Mouse (Mus musculus) neural tube, embryonic 13.5 days (tissue): ENCODE data around the gene Acvr1. TPM values are rescaled to one million over a fixed set of nuclear protein-coding genes. Genes with fewer than 3 reads are reported as not detected.

ENCODE experiments used
- ATAC-seq: fragments of 200-750 bp; cut with Nextera tagmentation; 2 replicates; pipeline ENCODE4 v1.8.0; 2017; ENCODE audit warnings: low read depth, mild to moderate bottlenecking, moderate TSS enrichment, moderate library complexity
- H3K27ac ChIP-seq: fragments of 300-500 bp; sonication (generic); replicated peaks from 2 replicates; pipeline ENCODE4 v1.5.1; 2015; ENCODE audit warnings: moderate library complexity, mild to moderate bottlenecking, inconsistent platforms
- H3K27me3 ChIP-seq: fragments of 300-500 bp; sonication (generic); 2 replicates; pipeline ENCODE4 v1.6.1; 2015; ENCODE audit warnings: mild to moderate bottlenecking, inconsistent platforms
- H3K36me3 ChIP-seq: fragments of 300-500 bp; sonication (generic); 2 replicates; pipeline ENCODE4 v1.6.1; 2015; ENCODE audit warnings: mild to moderate bottlenecking, inconsistent platforms
- H3K4me1 ChIP-seq: fragments of 300-500 bp; sonication (generic); replicated peaks from 2 replicates; pipeline ENCODE4 v1.6.1; 2015; ENCODE audit warnings: inconsistent platforms
- H3K4me2 ChIP-seq: fragments of 300-500 bp; sonication (generic); 2 replicates; pipeline ENCODE4 v1.6.1; 2015; ENCODE audit warnings: inconsistent platforms, mild to moderate bottlenecking, moderate library complexity
- H3K4me3 ChIP-seq: fragments of 300-500 bp; sonication (generic); 2 replicates; pipeline ENCODE4 v1.5.1; 2015; ENCODE audit warnings: mild to moderate bottlenecking, inconsistent platforms
- H3K9ac ChIP-seq: fragments of 300-500 bp; sonication (generic); 2 replicates; pipeline ENCODE4 v1.6.1; 2015; ENCODE audit warnings: moderate library complexity, mild to moderate bottlenecking, inconsistent platforms
- H3K9me3 ChIP-seq: fragments of 300-500 bp; sonication (generic); 2 replicates; pipeline ENCODE4 v1.6.1; 2016; ENCODE audit warnings: inconsistent platforms
- WGBS: fragments of 180-500 bp; shearing (Covaris S2); methylation state at CpG from one replicate; pipeline ENCODE4 v1.1.7; 2015; 5-methylcytosine and 5-hydroxymethylcytosine counted together
- polyA plus RNA-seq: library from polyadenylated mRNA; unstranded; fragments of >200 nt; fragmentation: Nextera tagmentation; extraction: Ambion mirVana; gene quantifications from 2 replicates; pipeline ENCODE4 v1.2.1, GENCODE M21; 2015

The Acvr1 gene
- polyA plus RNA-seq, 1 experiment from 2014 or later, result 4.4 TPM

DNA sequence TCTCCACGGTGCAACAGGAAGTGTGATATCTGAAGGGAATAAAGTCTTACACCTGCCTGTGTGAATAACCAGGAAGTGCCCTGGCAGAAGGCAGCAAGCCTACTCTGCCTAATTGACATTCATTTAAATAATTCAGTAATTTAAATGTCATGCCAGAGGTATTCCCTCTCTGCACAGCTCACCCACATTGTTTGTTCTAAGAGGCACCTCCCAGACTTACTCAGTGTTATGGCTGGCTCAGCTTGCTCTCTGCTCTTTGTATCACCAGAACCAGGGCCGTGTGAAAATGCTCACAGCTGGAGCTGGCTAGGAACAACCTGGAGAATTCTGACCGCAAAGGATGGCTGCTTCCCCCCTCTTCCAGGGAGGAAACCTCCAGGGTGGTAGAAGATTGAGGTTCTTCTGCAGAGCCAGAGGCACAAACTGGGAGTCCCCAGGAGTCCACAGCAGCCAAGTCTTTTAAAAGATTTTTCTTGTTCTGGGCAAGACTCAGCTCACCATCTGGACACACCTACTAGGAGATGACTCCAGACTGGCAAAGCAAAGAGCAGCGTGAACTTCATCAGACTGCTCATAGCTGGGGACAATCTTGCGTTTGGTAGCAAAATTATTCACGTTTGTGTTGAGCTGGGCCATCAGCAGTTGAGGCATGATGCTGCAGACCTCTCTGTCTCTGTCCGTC, 82.5 kb downstream of the Acvr1 start:
- peak; percentile 45 for ATAC-seq
- peaks cover 34% of the 10 kb centered on the region for H3K4me1 ChIP-seq

DNA sequence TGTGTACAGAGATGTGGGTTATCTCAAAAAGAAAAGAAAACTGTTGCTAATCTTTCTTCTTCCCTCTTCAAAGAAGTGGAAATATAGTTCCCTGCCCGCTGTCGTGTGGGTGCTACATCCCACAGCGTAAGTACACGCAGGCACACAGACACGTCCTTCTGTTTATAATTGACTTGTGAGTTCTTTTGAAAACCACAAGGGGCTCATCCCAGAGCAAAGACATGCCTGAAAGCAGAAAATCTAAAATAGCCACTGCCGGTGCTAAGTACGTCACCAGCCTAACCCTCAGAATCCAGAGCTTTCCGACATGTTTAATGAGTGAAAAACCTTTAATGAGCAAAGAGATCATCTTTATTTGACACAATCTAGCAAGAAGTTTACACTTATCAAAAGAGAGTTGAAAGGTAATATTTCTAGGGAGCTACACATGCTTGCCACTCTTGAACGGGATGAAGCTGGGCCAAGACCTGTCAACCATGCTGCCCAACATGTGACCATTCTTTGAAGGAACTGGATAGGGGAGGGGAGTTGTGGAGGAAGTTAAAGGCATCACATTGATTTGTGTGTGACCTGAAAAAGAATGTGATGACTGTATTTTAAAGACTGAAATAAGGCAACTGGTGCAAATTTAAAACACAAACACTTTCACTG, 85.4 kb downstream of the Acvr1 start:
- Histone ChIP-seq H3K9ac (no peak overlapping the region), H3K4me3 (no peak overlapping the region), H3K27me3 (no peaks in the 10 kb centered on the region), H3K9me3 (no peaks in the 10 kb centered on the region), H3K27ac (no peak overlapping the region), H3K4me2 (no peak overlapping the region), H3K4me1 (peaks cover 23% of the 10 kb centered on the region), H3K36me3 (0 out of 2 replicates have a peak, but pooled peaks cover 8% of the 10 kb centered on the region)
- ATAC-seq, result no peak
- 78% methylated on average over 9 of the region's 9 CpGs for WGBS

More for the DNA sequence above, 82.5 kb downstream of the Acvr1 start:
- no peaks in the 10 kb centered on the region for H3K27me3 ChIP-seq
- no peak overlapping the region for H3K9ac ChIP-seq
- no peak overlapping the region for H3K4me2 ChIP-seq
- no peaks in the 10 kb centered on the region for H3K9me3 ChIP-seq
- H3K4me3 ChIP-seq, result no peak overlapping the region
- H3K36me3 ChIP-seq, result 0 out of 2 replicates have a peak, but pooled peaks cover 4% of the 10 kb centered on the region
- WGBS, result 67% methylated on average over 7 of the region's 7 CpGs
- no peak overlapping the region; the same call in 1 of the 2 replicates for H3K27ac ChIP-seq

DNA sequence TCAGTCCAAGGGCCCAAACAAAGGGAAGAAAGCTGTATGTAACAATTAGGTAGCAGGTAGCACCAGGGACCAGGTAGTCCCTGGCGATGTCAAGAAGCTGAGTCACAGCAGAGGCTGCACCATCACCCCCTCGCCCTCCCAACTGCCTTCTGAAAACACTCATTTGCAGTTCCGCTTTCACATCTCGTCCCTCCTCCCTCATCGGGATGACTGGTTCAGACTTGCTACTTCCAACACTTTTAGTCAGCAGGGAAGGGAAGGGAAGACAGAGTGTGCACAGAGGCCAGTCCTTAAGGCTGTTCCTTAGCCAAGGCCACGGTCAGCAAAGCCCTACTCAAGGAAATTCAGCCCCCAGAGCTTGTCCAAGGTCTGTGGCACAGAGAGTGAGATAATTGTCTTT, 86.2 kb downstream of the Acvr1 start:
- Histone ChIP-seq H3K9ac (no peak overlapping the region), H3K27ac (no peak overlapping the region), H3K4me3 (no peak overlapping the region), H3K4me1 (peaks cover 16% of the 10 kb centered on the region), H3K27me3 (no peaks in the 10 kb centered on the region), H3K4me2 (no peak overlapping the region), H3K36me3 (peaks cover 12% of the 10 kb centered on the region; the same call in 1 of the 2 replicates), H3K9me3 (no peaks in the 10 kb centered on the region)
- 84% methylated on average over 6 of the region's 6 CpGs for WGBS
- no peak for ATAC-seq

DNA sequence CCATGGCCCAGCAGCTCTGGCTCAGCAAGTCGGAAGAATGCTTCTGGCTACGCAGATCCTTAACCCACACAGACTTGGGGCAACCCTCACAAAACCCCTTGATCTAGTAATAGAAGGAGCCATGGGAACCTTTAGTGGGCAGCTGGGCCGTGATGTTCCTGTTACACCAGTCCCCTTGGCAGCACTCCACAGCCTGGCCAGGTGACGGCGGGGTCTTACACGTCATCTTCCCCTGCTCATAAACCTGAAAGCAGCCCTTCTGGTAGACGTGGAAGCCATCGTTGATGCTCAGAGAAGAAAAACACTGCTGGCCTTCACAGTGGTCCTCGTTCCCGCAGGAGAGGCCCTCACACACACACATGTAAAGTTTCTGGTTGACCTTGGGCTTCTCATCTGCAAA, 87.4 kb downstream of the Acvr1 start:
- no peak for ATAC-seq
- H3K27ac ChIP-seq, result no peak overlapping the region
- H3K4me1 ChIP-seq, result peaks cover 6% of the 10 kb centered on the region
- no peak overlapping the region for H3K9ac ChIP-seq
- H3K36me3 ChIP-seq, result peaks cover 16% of the 10 kb centered on the region; the same call in 1 of the 2 replicates
- no peaks in the 10 kb centered on the region for H3K9me3 ChIP-seq
- H3K27me3 ChIP-seq, result no peaks in the 10 kb centered on the region
- WGBS, result 88% methylated on average over 10 of the region's 10 CpGs
- no peak overlapping the region for H3K4me2 ChIP-seq
- no peak overlapping the region for H3K4me3 ChIP-seq

DNA sequence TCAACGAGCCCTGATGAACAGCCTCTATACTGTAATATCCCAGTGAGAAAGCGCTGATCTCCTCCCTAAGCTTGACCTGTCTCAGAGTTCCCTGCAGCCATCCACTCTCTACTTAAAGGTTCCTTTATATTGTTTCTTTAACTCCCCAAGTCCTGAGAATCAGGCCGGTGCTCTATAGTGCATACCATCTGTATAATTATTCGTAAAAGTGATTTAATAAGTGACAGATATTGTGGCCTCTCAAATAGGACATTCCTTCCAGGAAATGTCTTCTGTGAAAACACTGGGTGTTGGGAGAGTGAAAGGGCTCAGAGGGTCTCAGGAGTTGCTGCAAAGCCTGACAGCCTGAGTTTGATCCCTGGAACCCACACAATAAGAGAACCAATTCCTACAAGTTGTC, 88.8 kb downstream of the Acvr1 start:
- 91% methylated on average over 4 of the region's 4 CpGs for WGBS
- ATAC-seq, result no peak

DNA sequence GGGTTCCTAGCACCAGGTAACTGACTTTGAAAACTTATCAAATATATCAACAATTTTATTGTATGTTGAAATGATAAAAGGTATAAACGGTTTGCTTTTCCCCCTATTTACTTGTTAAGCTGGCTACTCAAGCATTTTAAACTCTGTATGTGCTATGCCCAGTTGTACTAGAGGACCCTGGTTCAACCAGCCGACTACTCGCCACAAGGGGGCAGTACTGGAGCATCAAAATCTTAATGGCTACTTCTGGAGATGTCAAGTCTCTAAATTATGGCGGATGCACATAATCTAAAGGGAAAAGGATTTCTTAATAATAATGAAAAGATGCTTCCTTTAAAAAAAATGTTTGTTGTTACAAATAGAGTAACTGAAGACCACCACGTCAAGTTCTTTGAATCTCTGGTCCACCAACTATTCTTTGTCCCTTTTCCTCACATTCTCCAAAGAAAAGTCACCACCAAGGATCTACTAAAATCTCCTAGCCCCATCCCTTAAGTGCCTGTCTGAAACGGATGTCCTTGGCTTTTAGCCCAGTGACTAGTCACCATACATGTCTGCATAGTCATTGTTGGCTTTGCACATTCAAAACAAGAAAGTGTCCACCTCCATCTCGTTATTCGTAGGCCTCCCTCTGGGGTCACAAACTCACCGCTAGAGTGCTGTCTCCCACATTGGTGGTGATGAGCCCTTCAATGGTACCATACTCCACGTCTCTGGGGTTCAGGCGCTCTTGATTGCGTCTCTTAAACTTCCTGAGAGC, 89.8 kb downstream of the Acvr1 start:
- H3K27ac ChIP-seq, result no peak overlapping the region
- H3K4me3 ChIP-seq, result no peak overlapping the region
- no peak overlapping the region for H3K4me2 ChIP-seq
- H3K4me1 ChIP-seq, result no peaks in the 10 kb centered on the region
- no peak for ATAC-seq
- H3K27me3 ChIP-seq, result no peaks in the 10 kb centered on the region
- H3K36me3 ChIP-seq, result peaks cover 26% of the 10 kb centered on the region
- no peak overlapping the region for H3K9ac ChIP-seq
- no peaks in the 10 kb centered on the region for H3K9me3 ChIP-seq
- WGBS, result 65% methylated on average over 12 of the region's 12 CpGs

More for the DNA sequence above, 88.8 kb downstream of the Acvr1 start:
- Histone ChIP-seq H3K4me1 (no peaks in the 10 kb centered on the region), H3K27ac (no peak overlapping the region), H3K9ac (no peak overlapping the region), H3K36me3 (peaks cover 23% of the 10 kb centered on the region), H3K4me3 (no peak overlapping the region), H3K27me3 (no peaks in the 10 kb centered on the region), H3K9me3 (no peaks in the 10 kb centered on the region), H3K4me2 (no peak overlapping the region)

DNA sequence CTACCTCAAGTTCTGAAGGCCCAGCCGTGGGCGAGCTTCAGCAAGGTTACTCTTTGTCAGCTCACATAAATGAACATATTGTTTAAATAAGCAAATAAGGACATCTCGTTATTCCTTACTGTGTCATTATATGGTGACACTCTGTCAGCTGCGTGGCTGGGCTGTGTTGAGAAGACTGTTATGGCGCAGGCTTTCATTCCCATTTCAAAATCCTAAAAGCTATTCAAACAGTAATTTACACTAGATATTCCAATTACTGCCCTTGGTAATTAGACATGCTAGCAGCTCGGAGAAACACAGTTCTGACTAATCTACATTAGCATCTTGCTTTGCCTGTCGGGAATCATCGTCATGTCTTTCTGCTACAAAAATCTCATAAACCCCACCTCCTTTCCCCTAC, 91.4 kb downstream of the Acvr1 start:
- no peak for ATAC-seq
- WGBS, result 66% methylated on average over 8 of the region's 8 CpGs
- H3K4me2 ChIP-seq, result no peak overlapping the region

DNA sequence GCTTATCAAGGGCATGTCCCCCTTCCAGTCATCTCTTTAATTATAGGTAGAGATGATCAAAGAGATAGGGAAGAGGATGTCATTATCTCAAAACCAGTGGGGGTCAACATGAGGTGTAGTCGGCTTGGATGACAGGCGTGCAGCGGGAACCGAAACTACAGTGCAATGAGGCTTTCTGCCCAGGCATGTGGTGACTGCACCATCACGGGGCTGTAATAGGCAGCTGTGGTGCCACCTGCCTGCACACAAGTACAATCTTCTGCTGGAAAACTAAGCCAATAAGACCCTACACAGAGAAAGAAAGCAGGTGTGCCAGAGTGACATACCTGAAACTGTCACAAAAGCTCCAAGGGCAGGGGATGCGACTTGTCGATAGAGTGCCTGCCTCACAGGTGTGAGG, 96.7 kb downstream of the Acvr1 start:
- no peak for ATAC-seq
- 95% methylated on average over 7 of the region's 7 CpGs for WGBS

More for the DNA sequence above, 91.4 kb downstream of the Acvr1 start:
- Histone ChIP-seq H3K9ac (no peak overlapping the region), H3K27ac (no peak overlapping the region), H3K27me3 (no peaks in the 10 kb centered on the region), H3K36me3 (peaks cover 34% of the 10 kb centered on the region), H3K4me3 (no peak overlapping the region), H3K9me3 (no peaks in the 10 kb centered on the region), H3K4me1 (no peaks in the 10 kb centered on the region)

DNA sequence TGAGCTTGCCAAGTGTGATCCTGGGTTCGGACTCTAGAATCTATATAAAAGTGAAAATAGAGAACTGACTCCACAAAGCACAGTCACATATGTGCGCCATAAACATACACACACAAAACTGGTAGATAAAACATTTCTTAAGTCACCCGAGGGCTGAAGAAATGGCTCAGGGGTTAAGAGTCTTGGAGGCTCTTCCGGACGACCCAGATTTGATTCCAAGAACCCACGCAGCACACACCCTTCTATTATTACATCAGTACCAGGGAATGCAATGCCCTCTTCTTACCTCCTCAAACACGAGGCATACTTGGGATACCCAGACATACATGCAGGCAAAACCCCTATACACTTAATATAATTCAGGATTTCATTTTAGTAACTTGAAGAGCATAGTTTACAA, 97.1 kb downstream of the Acvr1 start, which contains the start of gene Gm17409:
Gene Gm17409 (plus strand): TSS at position 301 of the 400 bp plus-strand sequence.
- Histone ChIP-seq H3K9me3 (0 out of 2 replicates have a peak, but pooled peaks cover 4% of the 10 kb centered on the region), H3K4me3 (no peak within 1 kb of the TSS), H3K27ac (no peak within 1 kb of the TSS), H3K36me3 (peaks cover 68% of the 10 kb centered on the region), H3K4me1 (no peaks in the 10 kb centered on the region), H3K4me2 (no peak within 1 kb of the TSS), H3K27me3 (no peaks in the 10 kb centered on the region), H3K9ac (no peak within 1 kb of the TSS)
- WGBS, result 93% methylated on average over 7 of the region's 7 CpGs
- ATAC-seq, result no peak

More for the DNA sequence above, 96.7 kb downstream of the Acvr1 start:
- H3K4me3 ChIP-seq, result no peak overlapping the region
- H3K27me3 ChIP-seq, result no peaks in the 10 kb centered on the region
- H3K9me3 ChIP-seq, result 0 out of 2 replicates have a peak, but pooled peaks cover 4% of the 10 kb centered on the region
- peaks cover 63% of the 10 kb centered on the region for H3K36me3 ChIP-seq
- no peak overlapping the region for H3K9ac ChIP-seq
- no peaks in the 10 kb centered on the region for H3K4me1 ChIP-seq
- no peak overlapping the region for H3K27ac ChIP-seq
- H3K4me2 ChIP-seq, result no peak overlapping the region

DNA sequence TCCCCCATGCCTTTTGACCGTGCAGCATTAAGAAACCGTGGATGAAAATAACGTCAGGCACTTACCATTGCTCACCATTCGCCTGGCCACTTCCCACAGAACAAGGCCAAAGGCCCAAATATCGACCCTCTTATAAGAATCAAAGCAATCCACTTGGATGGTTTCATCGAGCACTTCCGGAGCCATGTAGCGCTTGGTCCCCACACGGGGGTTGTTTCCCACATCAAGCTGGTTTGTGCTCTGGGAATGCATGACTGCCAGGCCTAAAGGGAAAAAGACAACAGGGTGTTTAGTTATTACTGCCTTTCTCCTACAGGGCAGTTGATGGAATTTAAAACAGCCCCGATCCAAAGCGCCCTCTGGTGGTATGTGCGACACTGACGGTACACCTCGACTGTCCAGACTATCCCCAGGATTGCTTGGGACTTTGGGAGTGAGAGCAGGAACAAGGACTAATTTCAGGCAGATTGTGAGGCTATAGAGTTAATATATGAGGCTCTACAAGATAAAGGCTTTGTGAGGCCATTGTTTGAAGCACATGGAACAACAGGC, 108.1 kb downstream of the Acvr1 start:
- Histone ChIP-seq H3K4me2 (no peak overlapping the region), H3K9ac (no peak overlapping the region), H3K4me3 (no peak overlapping the region), H3K27me3 (no peaks in the 10 kb centered on the region), H3K4me1 (no peaks in the 10 kb centered on the region), H3K9me3 (0 out of 2 replicates have a peak, but pooled peaks cover 3% of the 10 kb centered on the region), H3K27ac (no peak overlapping the region), H3K36me3 (peaks cover 54% of the 10 kb centered on the region)
- ATAC-seq, result no peak
- whole genome bisulfite sequencing, result 84% methylated on average over 14 of the region's 14 CpGs

DNA sequence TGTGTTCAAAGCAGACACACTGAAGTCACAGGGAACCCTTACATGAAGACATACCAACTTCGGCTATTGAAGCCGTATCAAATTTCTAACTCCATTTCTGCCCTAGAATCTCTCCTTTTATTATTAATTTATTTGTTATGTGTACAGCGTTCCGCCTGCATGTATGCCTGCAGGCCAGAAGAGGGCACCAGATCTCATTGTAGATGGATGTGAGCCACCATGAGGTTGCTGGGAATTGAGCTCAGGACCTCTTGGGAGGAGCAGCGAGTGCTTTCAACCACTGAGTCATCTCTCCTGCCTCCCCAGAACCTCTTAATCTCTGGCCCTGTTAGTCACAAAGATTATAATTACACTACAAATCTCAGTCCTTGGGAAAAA, 109.5 kb downstream of the Acvr1 start:
- H3K4me2 ChIP-seq, result no peak overlapping the region
- ATAC-seq, result no peak
- no peak overlapping the region for H3K9ac ChIP-seq
- no peak overlapping the region for H3K4me3 ChIP-seq
- H3K9me3 ChIP-seq, result 0 out of 2 replicates have a peak, but pooled peaks cover 3% of the 10 kb centered on the region
- H3K36me3 ChIP-seq, result peaks cover 46% of the 10 kb centered on the region
- H3K27ac ChIP-seq, result no peak overlapping the region
- H3K4me1 ChIP-seq, result no peaks in the 10 kb centered on the region
- WGBS, result 97% methylated on average over 5 of the region's 5 CpGs
- H3K27me3 ChIP-seq, result no peaks in the 10 kb centered on the region
